Mouse (Mus musculus): ENCODE data around the gene Slc25a45.

DNA sequence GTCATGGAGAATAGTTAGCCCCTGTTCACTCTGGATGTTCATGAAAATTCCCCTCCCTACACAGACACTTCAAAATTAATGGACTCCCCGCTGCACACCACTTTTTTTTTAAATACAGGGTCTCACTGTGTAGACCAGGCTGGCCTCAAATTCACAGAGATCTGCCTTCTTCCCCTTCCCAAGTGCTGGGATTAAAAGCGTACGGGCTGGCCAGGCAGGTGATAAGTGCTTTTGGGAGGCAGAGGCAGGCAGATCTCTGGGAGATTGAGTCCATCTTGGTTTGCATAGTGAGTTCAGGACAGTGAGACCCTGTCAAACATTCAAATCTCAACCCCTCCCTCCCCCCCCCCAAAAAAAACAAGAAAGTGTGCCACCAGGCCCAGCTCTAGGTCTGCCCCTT is 45.4 kb downstream of the Slc25a45 start:
- TF ChIP-seq POLR2A (IDR thresholded peaks at IDR 0.05; ENCODE audit: insufficient read depth, low read length) (no peak), CTCF (IDR thresholded peaks at IDR 0.05; ENCODE audit: low read depth, low read length) (no peak), EP300 (IDR thresholded peaks at IDR 0.05; ENCODE audit: insufficient read depth, low read depth, low read length) (no peak)
